Mouse (Mus musculus) monocyte, adult 2 months (primary cell): ENCODE data around the gene Dgke.
A peak's percentile ranks its signal among the peaks of the same experiment; 100 is the strongest.
"Not testable (repeated sequence)": the region's sequence is repeated elsewhere in the genome, so short reads cannot be mapped to it uniquely, and the experiment has no call there.

ENCODE experiments used
- DNase-seq, 2 experiments: peaks; one replicate each; pipeline ENCODE4 v3.0.0; 2022; ENCODE audit warnings: low spot score in 2 of 2, low read depth in 1 of 2

The Dgke gene

DNA sequence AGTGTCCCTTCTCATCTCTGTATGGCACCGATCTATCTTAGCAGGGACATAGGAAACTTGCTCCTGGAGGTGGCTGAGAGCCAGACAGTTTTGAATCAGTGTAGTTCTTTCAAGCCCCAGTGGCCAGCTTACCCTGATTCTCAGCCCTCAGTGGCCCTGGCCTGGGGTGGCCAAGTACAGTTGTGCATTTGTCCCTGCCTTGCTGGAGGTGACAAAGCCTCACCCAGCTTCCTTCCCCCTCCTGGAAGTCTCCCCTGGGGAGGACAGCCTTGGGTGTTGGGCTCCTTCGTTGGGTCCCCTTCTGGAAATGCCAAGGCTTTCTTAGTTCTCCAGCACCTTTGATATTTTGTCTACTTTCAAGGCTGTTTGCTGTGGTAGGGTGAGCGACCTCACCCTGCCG, 62.9 kb downstream of the Dgke start:
- DNase-seq, result no peak

DNA sequence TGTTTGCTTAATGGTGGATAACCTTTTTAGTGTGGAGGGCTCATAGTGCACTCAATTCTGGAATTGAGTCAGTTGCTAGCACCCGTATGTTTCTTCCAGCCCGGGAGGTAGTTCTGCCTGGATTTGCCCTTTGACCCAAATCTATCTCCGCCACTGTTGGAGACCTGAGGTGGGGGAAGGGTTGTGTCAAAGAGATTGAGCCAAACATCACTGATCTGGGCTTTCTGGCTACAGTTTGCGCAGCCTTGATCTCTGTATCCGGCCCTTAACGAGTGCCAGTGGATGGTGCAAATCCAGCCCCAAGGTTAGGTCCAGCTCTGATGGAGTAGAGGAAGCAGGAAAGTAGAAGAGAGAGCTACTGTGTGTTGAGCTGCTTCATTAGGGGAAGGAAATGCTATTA, 63.6 kb downstream of the Dgke start:
- no peak for DNase-seq

DNA sequence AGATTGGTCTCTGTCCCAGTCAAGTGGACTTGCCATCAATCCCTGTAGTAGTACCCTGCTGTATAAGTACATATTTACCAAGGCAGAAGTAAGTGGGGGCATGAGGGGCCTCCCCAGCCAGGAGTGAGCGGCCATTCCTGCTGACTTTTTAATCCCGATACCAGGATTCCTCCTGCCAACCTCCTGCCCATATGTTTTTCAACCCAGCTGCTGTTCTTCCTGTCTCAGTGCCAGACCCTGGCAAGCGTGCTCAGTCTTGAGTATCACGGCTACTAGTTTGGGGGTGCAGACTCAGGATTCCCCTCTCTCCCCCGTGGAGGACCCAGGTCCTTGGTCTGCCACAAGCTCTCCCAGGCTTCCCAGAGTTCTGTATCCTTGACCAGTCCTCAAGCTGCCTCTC, 64.0 kb downstream of the Dgke start:
- no peak for DNase-seq

DNA sequence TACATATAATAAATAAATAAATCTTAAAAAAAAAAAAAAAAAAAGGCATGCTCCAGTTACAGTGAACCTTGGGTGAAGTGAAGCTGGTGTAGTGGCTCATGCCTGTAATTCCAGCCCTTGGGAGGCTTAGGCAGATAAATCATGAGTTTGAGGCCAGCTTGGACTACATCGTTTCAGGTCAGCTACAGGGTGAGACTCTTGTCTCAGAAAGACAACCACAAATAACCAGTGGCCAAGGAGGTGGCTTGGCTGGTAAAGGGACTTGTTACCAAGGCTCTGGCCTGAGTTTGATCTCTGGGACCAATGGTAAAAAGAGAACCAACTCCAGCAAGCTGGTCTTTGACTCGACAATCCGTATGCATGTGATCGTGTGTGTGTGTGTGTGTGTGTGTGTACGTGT, 64.6 kb downstream of the Dgke start:
- no peak for DNase-seq

DNA sequence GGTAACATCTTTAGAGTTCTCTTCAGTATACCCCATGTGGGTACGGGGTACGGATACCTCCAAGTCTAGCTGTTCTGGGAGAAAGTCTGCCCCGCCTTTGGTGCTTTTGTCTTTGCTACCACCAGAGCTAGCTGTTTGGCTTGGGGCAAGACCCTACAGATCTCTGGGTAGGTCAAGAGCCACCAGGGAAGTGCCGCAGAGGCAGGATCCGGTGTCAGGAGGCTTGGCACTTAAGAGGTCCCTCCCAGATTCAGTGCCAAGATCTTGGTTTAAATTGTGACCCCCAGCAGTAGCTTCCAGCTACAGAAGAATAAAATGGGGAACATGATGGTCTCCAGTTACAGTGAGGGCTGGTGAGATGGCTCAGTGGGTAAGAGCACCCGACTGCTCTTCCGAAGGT, 65.1 kb downstream of the Dgke start:
- DNase-seq, result no peak

DNA sequence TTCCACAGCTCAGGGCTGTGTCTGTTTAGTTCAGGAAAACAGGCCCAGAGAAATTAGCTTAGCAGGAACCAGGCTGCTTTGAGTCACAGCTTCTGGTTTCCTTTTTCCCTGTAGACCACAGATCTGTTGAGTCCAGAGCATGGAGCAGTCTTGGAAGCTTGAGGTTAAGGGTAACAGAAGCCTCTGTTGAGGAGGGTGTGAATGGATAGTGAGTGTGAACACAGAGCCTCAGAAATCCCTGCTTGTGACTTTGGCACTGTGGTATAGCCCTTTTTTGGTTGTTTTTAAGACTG, 66.2 kb downstream of the Dgke start:
- DNase-seq, result no peak

DNA sequence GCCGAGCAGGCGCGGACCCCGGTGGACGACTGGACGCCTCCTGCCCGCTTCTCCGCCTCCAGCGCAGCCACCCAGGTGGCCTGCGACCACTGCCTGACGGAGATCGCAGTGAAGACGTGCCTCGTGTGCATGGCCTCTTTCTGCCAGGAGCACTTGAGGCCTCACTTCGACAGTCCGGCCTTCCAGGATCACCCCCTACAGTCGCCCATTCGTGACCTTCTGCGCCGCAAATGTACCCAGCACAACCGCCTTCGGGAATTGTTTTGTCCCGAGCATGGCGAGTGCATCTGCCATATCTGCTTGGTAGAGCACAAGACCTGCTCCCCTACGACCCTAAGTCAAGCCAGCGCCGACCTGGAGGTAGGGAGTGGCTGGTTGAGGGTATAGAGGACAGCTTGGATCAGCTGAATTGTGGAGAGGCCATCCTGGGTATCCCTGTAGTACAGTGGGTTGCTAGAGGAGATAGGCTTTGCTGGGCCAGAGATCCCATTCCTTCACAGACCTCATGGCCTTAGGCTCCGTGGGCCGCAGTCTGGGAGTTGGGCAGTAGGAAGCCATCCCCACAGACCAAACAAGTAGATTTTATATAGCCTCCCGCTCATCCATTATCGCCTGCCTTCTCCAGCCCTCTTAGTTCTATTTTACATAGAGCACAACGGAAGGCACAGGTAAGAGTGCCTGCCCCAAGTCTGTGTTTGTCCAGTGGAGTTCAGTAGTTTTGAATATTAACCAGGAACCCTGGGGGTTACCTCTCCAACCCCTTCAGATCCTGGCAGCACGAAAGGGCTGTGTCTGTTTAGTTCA, 66.7 kb downstream of the Dgke start:
- DNase-seq, result no peak

DNA sequence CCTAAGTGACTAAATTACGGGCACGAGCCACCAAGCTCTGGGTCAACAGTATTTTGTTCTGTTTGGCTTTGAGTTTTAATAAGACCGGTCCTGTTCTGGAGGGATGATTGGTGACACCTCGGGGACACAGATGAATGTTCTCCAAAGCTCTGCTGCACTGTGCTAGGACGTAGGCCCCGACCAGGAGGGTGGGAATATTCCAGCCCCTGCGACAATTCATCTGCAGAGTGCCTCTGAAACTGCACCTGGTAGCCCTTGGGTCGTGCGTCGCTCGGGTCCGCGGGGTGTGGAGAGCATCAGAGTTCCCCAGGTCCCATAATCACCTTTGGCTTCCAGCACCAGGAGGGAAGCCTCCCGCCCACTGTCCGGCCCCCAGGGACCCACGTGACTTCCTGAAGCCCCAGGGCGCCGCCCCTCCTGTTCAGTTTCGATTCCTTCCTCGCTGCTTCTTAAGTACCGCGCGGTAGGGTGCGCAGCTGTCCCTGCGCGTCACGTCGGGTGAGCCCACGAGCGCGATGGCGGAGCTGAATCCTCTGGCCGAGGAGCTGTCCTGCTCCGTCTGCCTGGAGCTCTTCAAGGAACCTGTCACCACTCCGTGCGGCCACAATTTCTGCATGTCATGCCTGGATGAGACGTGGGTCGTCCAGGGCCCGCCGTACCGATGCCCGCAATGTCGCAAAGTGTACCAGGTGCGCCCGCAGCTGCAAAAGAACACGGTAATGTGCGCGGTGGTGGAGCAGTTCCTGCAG, 67.5 kb downstream of the Dgke start, which contains the start of gene Trim25:
TSS of gene Trim25 (plus strand) at position 403 of the 749 bp plus-strand sequence.
- DNase-seq, result peak; percentile 83 to 90

DNA sequence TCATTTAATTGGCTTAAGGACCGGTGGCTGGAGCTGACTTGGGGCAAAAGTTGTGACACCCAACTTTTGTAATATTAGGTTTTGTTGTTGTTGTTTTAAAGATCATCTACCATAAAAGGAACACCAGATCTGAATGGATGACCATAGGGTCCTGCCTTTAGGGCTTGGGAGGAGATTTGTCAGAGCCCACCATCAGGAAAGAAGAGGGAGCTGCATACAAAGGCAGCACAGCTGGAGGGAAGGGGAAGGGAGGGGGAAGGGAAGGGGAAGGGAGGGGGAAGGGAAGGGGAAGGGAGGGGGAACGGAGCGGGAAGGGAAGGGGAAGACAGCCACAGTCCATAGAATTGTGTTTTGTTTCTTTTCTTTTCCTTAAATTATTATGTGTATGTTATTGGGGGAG, 68.2 kb downstream of the Dgke start:
- no peak for DNase-seq

DNA sequence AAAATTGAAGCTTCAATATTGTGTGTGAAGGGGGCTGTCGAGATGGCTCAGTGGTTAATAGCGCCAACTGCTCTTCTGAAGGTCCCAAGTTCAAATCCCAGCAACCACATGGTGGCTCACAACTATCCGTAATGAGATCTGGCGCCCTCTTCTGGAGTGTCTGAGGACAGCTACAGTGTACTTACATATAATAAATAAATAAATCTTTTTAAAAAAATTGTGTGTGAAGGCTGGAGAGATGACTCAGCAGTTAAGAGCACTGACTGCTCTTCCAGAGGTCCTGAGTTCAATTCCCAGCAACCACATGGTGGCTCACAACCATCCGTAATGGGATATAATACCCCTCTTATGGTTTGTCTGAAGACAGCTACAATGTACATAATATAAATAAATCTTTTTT, 69.3 kb downstream of the Dgke start:
- DNase-seq, result not testable (repeated sequence)

DNA sequence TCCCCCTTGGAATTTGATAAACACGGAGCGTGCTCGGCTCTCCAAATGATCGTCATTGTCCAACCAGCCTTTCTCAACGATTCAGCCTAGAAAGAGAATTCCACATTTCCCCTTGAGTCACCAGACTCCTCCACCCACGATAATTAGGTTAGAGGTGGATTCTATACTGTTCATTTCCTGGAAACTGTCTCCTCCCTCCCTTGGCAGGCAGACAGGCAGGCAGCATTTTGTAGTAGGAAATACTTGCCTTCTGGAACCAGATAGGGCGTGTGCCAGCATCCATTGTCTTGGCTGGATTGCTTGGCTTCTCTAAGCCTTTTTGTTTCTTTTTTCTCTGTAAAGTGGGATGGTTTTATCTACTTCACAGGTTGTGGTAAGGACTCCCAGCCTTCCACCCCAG, 70.2 kb downstream of the Dgke start:
- no peak for DNase-seq

DNA sequence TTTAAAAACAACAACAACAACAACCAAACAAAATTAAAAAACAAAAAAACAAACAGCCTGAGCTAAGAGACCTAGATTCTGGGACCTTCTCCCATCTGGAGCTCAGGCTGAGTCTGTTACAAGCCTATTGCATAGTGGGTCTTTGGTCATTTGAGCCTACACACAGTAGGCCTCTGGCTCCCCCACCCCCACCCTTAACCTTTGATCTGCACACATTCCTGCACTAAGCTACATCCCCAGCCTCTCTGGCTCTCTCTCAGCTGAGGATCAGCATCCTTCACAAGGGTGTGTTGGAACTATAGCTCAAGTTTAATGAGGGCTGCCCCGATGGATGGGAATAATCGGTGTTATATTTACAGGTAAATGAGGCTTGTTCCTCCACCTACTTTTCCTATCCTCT, 71.0 kb downstream of the Dgke start:
- DNase-seq, result no peak

DNA sequence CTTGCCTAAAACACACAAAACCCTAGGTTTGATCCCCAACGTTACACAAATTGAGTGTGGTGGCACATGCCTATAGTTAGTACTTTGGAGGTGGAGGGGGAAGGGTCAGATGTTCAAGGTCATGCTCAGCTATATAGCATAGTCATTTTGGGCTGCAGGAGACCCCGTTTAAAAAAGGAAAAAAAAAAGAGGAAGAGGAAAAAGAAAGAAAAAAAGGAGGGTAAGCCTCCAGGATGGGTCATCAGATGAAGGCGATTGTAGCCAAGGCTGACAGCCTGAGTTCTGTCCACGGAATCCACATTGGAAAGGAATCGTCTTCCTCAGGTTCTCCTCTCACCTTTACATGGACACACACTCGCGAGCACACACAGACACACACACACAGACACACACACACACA, 72.2 kb downstream of the Dgke start:
- DNase-seq, result no peak

DNA sequence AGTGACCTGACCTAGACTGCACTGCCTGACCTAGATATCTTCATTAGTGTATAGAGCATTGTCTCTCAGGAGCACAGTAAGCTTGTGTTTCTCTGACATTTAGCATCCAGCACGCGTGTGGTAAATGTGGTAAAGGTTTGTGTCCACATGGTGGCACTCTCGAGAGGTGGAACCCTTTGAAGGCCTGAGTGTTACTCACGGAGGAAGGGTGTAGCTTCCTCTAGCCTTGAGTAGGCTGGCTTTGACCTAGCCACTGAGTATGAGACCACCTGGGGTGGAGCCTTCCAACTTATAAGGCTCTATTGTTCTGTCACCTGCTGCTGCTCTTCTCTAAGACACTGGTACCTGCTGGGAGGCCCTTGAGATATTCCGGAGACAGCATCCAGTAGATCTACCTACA, 73.0 kb downstream of the Dgke start:
- DNase-seq, result peak; percentile 30 to 70

DNA sequence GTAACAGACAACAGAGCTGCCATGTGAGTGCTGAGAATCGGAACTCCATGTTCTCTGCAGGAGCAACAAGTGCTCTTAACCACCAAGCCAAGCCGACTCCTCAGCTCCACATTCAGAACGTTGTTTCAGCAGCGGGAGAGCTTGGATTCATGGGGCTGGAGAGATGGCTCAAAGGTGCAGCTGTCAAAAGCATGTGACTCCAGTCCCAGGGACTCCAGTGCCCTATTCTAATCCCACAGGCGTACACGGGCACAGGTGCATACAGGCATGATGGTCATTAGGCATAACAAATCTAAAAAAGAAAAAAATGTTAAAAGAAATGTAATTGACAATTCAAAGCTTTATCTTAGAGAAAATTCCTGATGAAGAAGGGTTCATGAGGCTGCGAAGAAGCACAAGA, 73.5 kb downstream of the Dgke start:
- DNase-seq, result no peak

DNA sequence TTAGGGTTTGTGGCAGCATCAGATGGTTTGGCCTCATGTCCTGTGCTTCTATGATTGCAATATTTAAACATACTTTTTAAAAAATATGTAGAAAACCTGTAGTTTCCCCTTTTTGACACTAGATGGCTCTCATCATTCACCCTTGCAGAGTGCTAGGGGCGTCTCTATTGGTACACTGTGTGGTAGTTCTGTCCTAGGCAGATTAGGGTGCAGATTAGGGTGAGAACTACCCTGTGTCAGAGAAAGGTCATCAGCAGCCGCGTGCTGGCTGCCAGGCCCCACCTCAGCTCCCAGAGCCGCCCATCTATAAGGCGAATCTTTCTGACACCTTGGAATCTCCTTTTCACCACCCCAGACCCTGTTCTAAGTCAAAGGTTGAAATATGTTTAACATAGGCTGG, 77.1 kb downstream of the Dgke start:
- no peak for DNase-seq

DNA sequence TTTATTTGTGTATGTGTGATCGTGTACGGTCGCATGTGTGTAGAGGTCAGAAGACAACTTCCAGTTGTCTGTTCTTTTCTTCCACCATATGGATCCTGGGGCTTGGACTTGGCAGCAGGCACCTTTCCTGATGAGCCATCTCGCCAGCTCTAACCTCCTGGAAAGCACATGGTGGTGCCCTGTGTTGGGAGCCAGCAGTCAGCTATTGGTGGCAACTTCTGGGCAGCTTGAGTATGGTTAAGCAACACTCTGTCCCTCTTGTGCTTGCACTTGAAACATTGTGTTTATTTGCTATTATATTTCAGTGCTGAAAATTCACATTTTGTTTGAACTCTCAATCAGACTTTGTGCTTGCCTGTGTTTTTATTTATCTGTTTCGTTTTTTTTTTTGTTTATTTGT, 77.7 kb downstream of the Dgke start:
- DNase-seq, result no peak

DNA sequence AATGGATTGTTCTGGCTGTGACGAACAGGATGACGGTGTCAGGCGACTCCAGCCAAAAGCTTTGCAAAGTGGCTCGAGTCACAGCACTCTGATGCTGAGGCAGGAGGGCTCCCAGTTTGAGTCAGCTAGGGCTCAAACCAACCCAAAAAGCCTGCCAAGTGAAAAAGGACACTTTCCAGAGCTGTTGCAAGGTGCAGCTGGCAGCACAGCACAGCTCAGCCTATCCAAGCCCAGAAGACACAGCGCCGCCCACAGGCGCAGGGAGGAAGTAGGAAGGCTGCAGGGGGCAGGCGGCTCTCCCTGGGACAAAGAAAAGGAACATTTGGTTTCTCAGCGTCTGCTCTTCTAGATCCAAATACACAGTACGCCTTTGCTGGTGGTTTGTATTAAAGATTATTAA, 80.0 kb downstream of the Dgke start:
- DNase-seq, result no peak
